Mouse (Mus musculus): ENCODE measurements around the gene Nfkbia. TPM values are rescaled to one million over a fixed set of nuclear protein-coding genes. Genes with fewer than 3 reads are reported as not detected.

Gene Nfkbia
- total and polyA plus RNA-seq, 2 experiments from 2014 or later, result 65.1 to 67.1 TPM

- no peak overlapping the region for H3K4me2 ChIP-seq (ENCODE audit: low read depth, low read length)
- no peak for TF ChIP-seq EP300 (IDR thresholded peaks at IDR 0.05; ENCODE audit: low read depth)
- TF ChIP-seq CTCF (IDR thresholded peaks at IDR 0.05; ENCODE audit: low read depth), result no peak
- peaks cover 52% of the 10 kb centered on the region for H3K4me1 ChIP-seq (ENCODE audit: control insufficient read depth, insufficient read depth)
- ATAC-seq (ENCODE audit: insufficient read depth, low read depth), result 0 out of 2 replicates have a peak, but pooled peaks have one; percentile 13
- no peak overlapping the region for H3K4me3 ChIP-seq (ENCODE audit: low read depth, low read length)
- no peak overlapping the region for H3K9ac ChIP-seq (replicated peaks; ENCODE audit: low read depth, low read length)
- H3K9me3 ChIP-seq (replicated peaks; ENCODE audit: control insufficient read depth, low read length), result no peaks in the 10 kb centered on the region
- DNase-seq (ENCODE audit: low spot score), result no peak
- no peaks in the 10 kb centered on the region for H3K36me3 ChIP-seq (replicated peaks; ENCODE audit: control insufficient read depth, insufficient read depth, low read length)
- WGBS, result 62% methylated on average over 7 of the region's 7 CpGs
- peak overlapping the region; percentile 31; the same call in 1 of the 2 replicates for H3K27ac ChIP-seq (ENCODE audit: low read depth)
- H3K27me3 ChIP-seq (ENCODE audit: control insufficient read depth, insufficient read depth, low read length), result no peaks in the 10 kb centered on the region
Measured at GRCm38 (mm10) chr12:55466088-55466701, 26.3 kb downstream of the Nfkbia start.

- Histone ChIP-seq H3K27ac (ENCODE audit: low read depth) (peak overlapping the region; percentile 65; the same call in 1 of the 2 replicates), H3K27me3 (ENCODE audit: control insufficient read depth, insufficient read depth, low read length) (no peaks in the 10 kb centered on the region), H3K4me3 (ENCODE audit: low read depth, low read length) (0 out of 2 replicates have a peak overlapping the region, but pooled peaks have one; percentile 6), H3K4me2 (ENCODE audit: low read depth, low read length) (peak overlapping the region; percentile 23; the same call in 1 of the 2 replicates), H3K9ac (replicated peaks; ENCODE audit: low read depth, low read length) (no peak overlapping the region), H3K4me1 (ENCODE audit: control insufficient read depth, insufficient read depth) (peaks cover 53% of the 10 kb centered on the region), H3K9me3 (replicated peaks; ENCODE audit: control insufficient read depth, low read length) (no peaks in the 10 kb centered on the region), H3K36me3 (replicated peaks; ENCODE audit: control insufficient read depth, insufficient read depth, low read length) (no peaks in the 10 kb centered on the region)
- WGBS, result 81% methylated on average over 17 of the region's 17 CpGs
- ATAC-seq (ENCODE audit: insufficient read depth, low read depth) (no peak), DNase-seq (ENCODE audit: low spot score) (no peak)
- no peak for TF ChIP-seq EP300 (IDR thresholded peaks at IDR 0.05; ENCODE audit: low read depth)
- TF ChIP-seq CTCF (IDR thresholded peaks at IDR 0.05; ENCODE audit: low read depth), result no peak
Measured at GRCm38 (mm10) chr12:55465401-55465983, 27.0 kb downstream of the Nfkbia start.

GRCm38 (mm10) chr12:55464846-55465361, 27.5 kb downstream of the Nfkbia start:
- ATAC-seq (ENCODE audit: insufficient read depth, low read depth), result no peak
- 60% methylated on average over 14 of the region's 14 CpGs for WGBS
- Histone ChIP-seq H3K4me3 (ENCODE audit: low read depth, low read length) (no peak overlapping the region), H3K9ac (replicated peaks; ENCODE audit: low read depth, low read length) (no peak overlapping the region), H3K9me3 (replicated peaks; ENCODE audit: control insufficient read depth, low read length) (no peaks in the 10 kb centered on the region), H3K27ac (ENCODE audit: low read depth) (peak overlapping the region; percentile 65; the same call in 1 of the 2 replicates), H3K4me2 (ENCODE audit: low read depth, low read length) (peak overlapping the region; percentile 23; the same call in 1 of the 2 replicates), H3K36me3 (replicated peaks; ENCODE audit: control insufficient read depth, insufficient read depth, low read length) (no peaks in the 10 kb centered on the region), H3K27me3 (ENCODE audit: control insufficient read depth, insufficient read depth, low read length) (no peaks in the 10 kb centered on the region), H3K4me1 (ENCODE audit: control insufficient read depth, insufficient read depth) (peaks cover 49% of the 10 kb centered on the region)
- TF ChIP-seq CTCF (IDR thresholded peaks at IDR 0.05; ENCODE audit: low read depth), result no peak
- TF ChIP-seq EP300 (IDR thresholded peaks at IDR 0.05; ENCODE audit: low read depth), result no peak
- DNase-seq (ENCODE audit: low spot score), result peak; percentile 48

- peak overlapping the region; percentile 23; the same call in 1 of the 2 replicates for H3K4me2 ChIP-seq (ENCODE audit: low read depth, low read length)
- H3K4me3 ChIP-seq (ENCODE audit: low read depth, low read length), result no peak overlapping the region
- no peaks in the 10 kb centered on the region for H3K9me3 ChIP-seq (replicated peaks; ENCODE audit: control insufficient read depth, low read length)
- H3K4me1 ChIP-seq (ENCODE audit: control insufficient read depth, insufficient read depth), result peaks cover 49% of the 10 kb centered on the region
- no peaks in the 10 kb centered on the region for H3K36me3 ChIP-seq (replicated peaks; ENCODE audit: control insufficient read depth, insufficient read depth, low read length)
- peak overlapping the region; percentile 65 for H3K27ac ChIP-seq (ENCODE audit: low read depth)
- no peaks in the 10 kb centered on the region for H3K27me3 ChIP-seq (ENCODE audit: control insufficient read depth, insufficient read depth, low read length)
- TF ChIP-seq EP300 (IDR thresholded peaks at IDR 0.05; ENCODE audit: low read depth) (no peak), CTCF (IDR thresholded peaks at IDR 0.05; ENCODE audit: low read depth) (no peak)
- 0 out of 2 replicates have a peak overlapping the region, but pooled peaks have one; percentile 0 for H3K9ac ChIP-seq (replicated peaks; ENCODE audit: low read depth, low read length)
- ATAC-seq (ENCODE audit: insufficient read depth, low read depth) (peak; percentile 45; the same call in 1 of the 2 replicates), DNase-seq (ENCODE audit: low spot score) (no peak)
- WGBS, result 25% methylated on average over 16 of the region's 16 CpGs
Measured at GRCm38 (mm10) chr12:55463992-55464845, 28.2 kb downstream of the Nfkbia start.

- Histone ChIP-seq H3K36me3 (replicated peaks; ENCODE audit: control insufficient read depth, insufficient read depth, low read length) (no peaks in the 10 kb centered on the region), H3K9ac (replicated peaks; ENCODE audit: low read depth, low read length) (no peak overlapping the region), H3K4me3 (ENCODE audit: low read depth, low read length) (no peak overlapping the region), H3K27me3 (ENCODE audit: control insufficient read depth, insufficient read depth, low read length) (no peaks in the 10 kb centered on the region), H3K4me2 (ENCODE audit: low read depth, low read length) (no peak overlapping the region), H3K9me3 (replicated peaks; ENCODE audit: control insufficient read depth, low read length) (no peaks in the 10 kb centered on the region), H3K4me1 (ENCODE audit: control insufficient read depth, insufficient read depth) (peaks cover 47% of the 10 kb centered on the region), H3K27ac (ENCODE audit: low read depth) (no peak overlapping the region)
- TF ChIP-seq EP300 (IDR thresholded peaks at IDR 0.05; ENCODE audit: low read depth), result no peak
- no peak for TF ChIP-seq CTCF (IDR thresholded peaks at IDR 0.05; ENCODE audit: low read depth)
- ATAC-seq (ENCODE audit: insufficient read depth, low read depth) (no peak), DNase-seq (ENCODE audit: low spot score) (no peak)
- WGBS, result 81% methylated on average over 5 of the region's 5 CpGs
Measured at GRCm38 (mm10) chr12:55463087-55463486, 29.4 kb downstream of the Nfkbia start.
